Mouse (Mus musculus): ENCODE measurements around the gene Pik3c2g.

DNA sequence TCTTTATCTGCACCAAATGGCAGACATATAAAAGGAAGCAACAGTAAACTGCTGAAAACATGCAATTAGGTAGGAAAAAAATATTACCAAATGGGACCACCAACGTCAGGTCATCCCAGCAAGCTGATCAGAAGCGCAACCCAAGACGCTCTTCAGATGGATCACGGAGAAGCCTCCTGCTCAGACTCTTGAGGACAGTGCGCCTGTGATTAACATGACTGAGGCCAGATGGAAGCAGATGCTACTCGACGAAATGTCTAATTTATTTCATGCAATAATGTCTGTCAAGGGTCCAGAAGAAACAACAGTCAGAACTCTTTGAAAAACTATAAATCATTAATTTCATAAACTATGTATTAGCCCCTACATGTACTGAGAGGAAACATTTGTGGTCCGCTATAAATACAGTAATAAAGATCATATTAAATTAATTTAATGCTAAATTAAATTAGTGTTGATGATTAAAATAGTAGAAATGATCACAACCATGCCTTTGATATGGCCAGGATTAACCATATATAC lies 312.7 kb downstream of the Pik3c2g start:
- TF ChIP-seq MAX (IDR thresholded peaks at IDR 0.05; ENCODE audit: low read depth): no peak
- no peak for TF ChIP-seq TCF12 (IDR thresholded peaks at IDR 0.05; ENCODE audit: insufficient read depth, poor library complexity, severe bottlenecking)
